Mouse (Mus musculus): ENCODE results near the gene Npepps. TPM values are rescaled to one million over a fixed set of nuclear protein-coding genes. Genes with fewer than 3 reads are reported as not detected.

Gene Npepps
- total and polyA plus RNA-seq, 3 experiments: 20.5 to 41.6 TPM; not detected in 1

DNA sequence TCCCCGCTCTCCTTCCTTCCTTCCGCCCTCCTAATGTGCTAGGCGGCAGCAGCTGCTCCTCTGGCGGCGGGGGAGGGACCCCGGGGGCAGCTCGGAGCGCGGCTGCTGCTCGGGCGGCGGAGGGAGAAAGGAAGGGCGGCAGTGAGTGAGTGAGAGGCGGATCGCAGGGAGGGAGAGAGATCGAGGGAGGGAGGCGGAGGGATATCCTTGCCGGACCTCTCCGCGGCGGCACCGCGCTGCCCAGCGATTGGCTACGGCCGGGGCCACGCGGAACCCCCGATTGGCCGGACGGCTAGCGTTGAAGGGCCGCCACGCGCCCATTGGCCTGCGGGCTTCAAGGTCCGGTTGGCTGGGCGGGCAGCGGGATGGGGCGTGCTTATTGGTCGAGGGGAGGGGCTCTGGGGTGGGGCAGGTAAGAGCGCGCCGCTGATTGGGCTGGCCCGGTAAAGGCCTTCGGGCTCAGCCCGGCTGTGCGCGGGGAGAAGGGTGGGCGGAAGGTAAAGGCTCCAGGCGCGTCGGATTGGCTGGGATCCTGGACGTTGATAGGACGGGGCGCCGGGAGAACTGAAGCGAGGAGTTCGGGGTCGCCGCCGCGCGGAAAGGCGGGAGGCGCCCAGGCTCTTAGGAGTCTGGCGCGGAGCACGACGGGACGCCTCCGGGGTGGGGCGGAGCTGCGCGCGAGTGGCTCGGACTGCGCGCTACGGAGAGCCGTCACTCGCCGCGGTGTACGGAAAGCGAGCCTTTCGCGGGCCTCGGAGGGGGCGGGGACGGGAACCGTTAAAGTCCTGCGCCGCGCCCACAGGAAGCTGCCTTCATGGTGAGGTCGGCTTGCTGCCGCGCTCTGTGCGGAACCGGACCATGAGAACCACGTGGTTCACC, 92.4 kb downstream of the Npepps start, which contains the start of gene Kpnb1 (continued):
- TF ChIP-seq ELF1 (IDR thresholded peaks at IDR 0.05; ENCODE audit: low read depth, low read length): peak; percentile 59
- no peak for TF ChIP-seq GATA1 (IDR thresholded peaks at IDR 0.05; ENCODE audit: low read depth, low read length)
- TF ChIP-seq TBP (IDR thresholded peaks at IDR 0.05; ENCODE audit: low read depth, low read length): peak; percentile 85
- no peak for TF ChIP-seq JUND (IDR thresholded peaks at IDR 0.05; ENCODE audit: low read depth, low read length)
- TF ChIP-seq TAL1 (IDR thresholded peaks at IDR 0.05; ENCODE audit: low read length): no peak
- TF ChIP-seq UBTF (IDR thresholded peaks at IDR 0.05; ENCODE audit: borderline replicate concordance, insufficient read depth, low read depth, low read length): peak; percentile 86; the same call in 1 of the 2 replicates
- no peak; the same call in 1 of the 2 replicates for TF ChIP-seq SMC3 (IDR thresholded peaks at IDR 0.05; ENCODE audit: low read depth, low read length)
- no peak for TF ChIP-seq MEF2A (IDR thresholded peaks at IDR 0.05; ENCODE audit: extremely low read depth, insufficient replicate concordance, low read depth, low read length, poor library complexity, severe bottlenecking)
- peak; percentile 99; the same call in 1 of the 2 replicates for TF ChIP-seq MXI1 (IDR thresholded peaks at IDR 0.05; ENCODE audit: low read depth, low read length)
- peak; percentile 65 to 87 for TF ChIP-seq POLR2A (IDR thresholded peaks at IDR 0.05; ENCODE audit: control insufficient read depth in 1 of 2, insufficient read depth in 1 of 2, low read depth in 1 of 2, low read length in 2 of 2, poor library complexity in 1 of 2)
- peak; percentile 55; the same call in 1 of the 2 replicates for TF ChIP-seq MYC (IDR thresholded peaks at IDR 0.05; ENCODE audit: low read depth, low read length)
- TF ChIP-seq E2F4 (IDR thresholded peaks at IDR 0.05; ENCODE audit: borderline replicate concordance, low read depth, low read length): peak; percentile 83
- TF ChIP-seq TCF12 (IDR thresholded peaks at IDR 0.05; ENCODE audit: low read depth, low read length): peak; percentile 81
- TF ChIP-seq CTCF (IDR thresholded peaks at IDR 0.05 in 2 of 3, conservative IDR thresholded peaks at IDR 0.05 in 1 of 3; ENCODE audit: control insufficient read depth in 1 of 3, insufficient read depth in 1 of 3, low read depth in 2 of 3, low read length in 3 of 3, poor library complexity in 1 of 3, severe bottlenecking in 1 of 3): 0 out of 6 replicates have a peak, but pooled peaks of 1 of the 3 experiments have one; percentile 5
- TF ChIP-seq RAD21 (IDR thresholded peaks at IDR 0.05; ENCODE audit: low read depth, low read length): no peak
- TF ChIP-seq GABPA (IDR thresholded peaks at IDR 0.05; ENCODE audit: low read depth, low read length): no peak
- no peak for TF ChIP-seq BHLHE40 (IDR thresholded peaks at IDR 0.05; ENCODE audit: borderline replicate concordance, low read depth, low read length)
- no peak for TF ChIP-seq ZC3H11A (IDR thresholded peaks at IDR 0.05; ENCODE audit: low read depth, low read length)
- TF ChIP-seq POLR2AphosphoS5 (IDR thresholded peaks at IDR 0.05; ENCODE audit: borderline replicate concordance, low read depth, low read length): no peak
- peak; percentile 84 for TF ChIP-seq NELFE (IDR thresholded peaks at IDR 0.05; ENCODE audit: low read depth, low read length)
- no peak for TF ChIP-seq USF2 (IDR thresholded peaks at IDR 0.05; ENCODE audit: borderline replicate concordance in 1 of 2, insufficient read depth in 1 of 2, low read depth in 1 of 2, low read length in 2 of 2)
- TF ChIP-seq ZKSCAN1 (IDR thresholded peaks at IDR 0.05; ENCODE audit: low read depth, low read length): 0 out of 2 replicates have a peak, but pooled peaks have one; percentile 20
- TF ChIP-seq CHD2 (IDR thresholded peaks at IDR 0.05; ENCODE audit: low read length): peak; percentile 89

Data from MEL (cell line).